Mouse (Mus musculus) erythroblast, embryonic 14.5 days (primary cell): Measurements from ENCODE around the gene Pus7l. TPM values are rescaled to one million over a fixed set of nuclear protein-coding genes. Genes with fewer than 3 reads are reported as not detected.
A peak's percentile ranks its signal among the peaks of the same experiment; 100 is the strongest.

Experiments used
- H3K27me3 ChIP-seq: 2 replicates; pipeline ENCODE4 v1.6.1; 2012; ENCODE audit warnings: inconsistent platforms; ENCODE audit not compliant: control insufficient read depth
- H3K36me3 ChIP-seq: 2 replicates; pipeline ENCODE4 v1.6.1; 2012; ENCODE audit warnings: mild to moderate bottlenecking, inconsistent platforms; ENCODE audit not compliant: control insufficient read depth
- H3K4me1 ChIP-seq: 2 replicates; pipeline ENCODE4 v1.6.1; 2012; ENCODE audit warnings: inconsistent platforms; ENCODE audit not compliant: control insufficient read depth
- H3K4me3 ChIP-seq: replicated peaks from 2 replicates; pipeline ENCODE3; 2012; ENCODE audit warnings: moderate library complexity, mild to moderate bottlenecking, inconsistent platforms
- H3K9me3 ChIP-seq: 2 replicates; pipeline ENCODE4 v1.6.1; 2012; ENCODE audit warnings: low read length, inconsistent platforms, mixed read lengths; ENCODE audit not compliant: control insufficient read depth
- GATA1 ChIP-seq: IDR thresholded peaks from 2 replicates; pipeline ENCODE4 v1.6.1; 2012; ENCODE audit warnings: low read length, inconsistent platforms, mixed read lengths
- TAL1 ChIP-seq: IDR thresholded peaks from 3 replicates; pipeline ENCODE4 v1.6.1; 2012; ENCODE audit warnings: low read length, inconsistent platforms, mixed read lengths
- polyA plus RNA-seq: library from polyadenylated mRNA; stranded (reverse); fragments of >175 nt; gene quantifications from 2 replicates; pipeline ENCODE4 v1.2.3, GENCODE M21; 2012

Gene Pus7l
- polyA plus RNA-seq, 1 experiment: 0.07 TPM

DNA sequence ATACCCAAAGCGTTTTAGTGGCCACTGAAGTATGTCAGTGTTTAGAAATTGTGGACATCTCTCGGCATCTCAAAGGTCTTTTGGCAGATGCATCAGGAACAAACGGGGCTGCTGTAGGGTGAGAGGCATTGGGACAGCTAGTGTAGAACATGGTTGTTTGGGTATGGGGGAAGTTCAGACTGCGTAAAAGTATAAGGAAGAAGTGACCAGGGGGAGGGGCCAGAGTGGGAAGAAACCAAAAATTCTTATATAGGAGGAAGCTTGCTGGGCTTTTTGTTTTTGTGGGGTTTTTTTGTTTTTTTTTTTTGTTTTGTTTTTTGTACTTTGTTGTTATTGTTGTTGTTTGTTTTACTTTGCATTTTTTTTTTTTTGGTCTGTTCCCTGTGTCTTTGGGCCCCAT is 1.5 kb upstream of the Pus7l start:
- Histone ChIP-seq H3K27me3 (no peaks in the 10 kb centered on the region), H3K4me1 (peaks cover 22% of the 10 kb centered on the region), H3K4me3 (no peak overlapping the region), H3K9me3 (no peaks in the 10 kb centered on the region), H3K36me3 (no peaks in the 10 kb centered on the region)
- TF ChIP-seq GATA1: no peak

DNA sequence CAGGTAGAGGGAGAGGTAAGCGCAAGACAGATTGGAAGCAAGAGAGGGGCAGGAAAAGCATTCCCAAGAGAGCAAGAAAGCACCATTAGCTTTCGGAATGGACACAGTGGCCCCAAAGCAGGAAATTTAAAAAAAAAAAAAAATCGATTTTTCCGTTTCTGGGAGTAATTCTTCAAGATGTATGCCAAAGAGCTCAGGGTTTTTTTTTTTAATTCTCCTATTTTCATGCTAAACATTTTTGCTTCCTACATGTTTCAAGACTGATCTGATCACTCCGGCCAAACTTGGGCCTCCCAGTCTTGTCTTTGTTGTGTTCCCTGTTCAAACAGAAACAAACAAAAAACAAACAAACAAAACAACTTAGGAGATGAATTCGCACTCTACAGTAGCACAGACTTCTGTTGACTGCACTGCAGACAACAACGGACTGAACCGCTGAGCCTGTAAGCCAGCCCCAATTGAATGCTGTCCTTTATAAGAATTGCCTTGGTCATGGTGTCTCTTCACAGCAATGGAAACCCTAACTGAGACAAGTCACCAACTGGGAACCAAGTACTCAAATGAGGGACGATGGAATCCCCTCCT is 797 bp upstream of the Pus7l start:
- Histone ChIP-seq H3K4me3 (peak overlapping the region; percentile 72), H3K4me1 (peaks cover 22% of the 10 kb centered on the region), H3K36me3 (no peaks in the 10 kb centered on the region), H3K9me3 (no peaks in the 10 kb centered on the region), H3K27me3 (no peaks in the 10 kb centered on the region)
- TF ChIP-seq TAL1 (no peak), GATA1 (no peak)

DNA sequence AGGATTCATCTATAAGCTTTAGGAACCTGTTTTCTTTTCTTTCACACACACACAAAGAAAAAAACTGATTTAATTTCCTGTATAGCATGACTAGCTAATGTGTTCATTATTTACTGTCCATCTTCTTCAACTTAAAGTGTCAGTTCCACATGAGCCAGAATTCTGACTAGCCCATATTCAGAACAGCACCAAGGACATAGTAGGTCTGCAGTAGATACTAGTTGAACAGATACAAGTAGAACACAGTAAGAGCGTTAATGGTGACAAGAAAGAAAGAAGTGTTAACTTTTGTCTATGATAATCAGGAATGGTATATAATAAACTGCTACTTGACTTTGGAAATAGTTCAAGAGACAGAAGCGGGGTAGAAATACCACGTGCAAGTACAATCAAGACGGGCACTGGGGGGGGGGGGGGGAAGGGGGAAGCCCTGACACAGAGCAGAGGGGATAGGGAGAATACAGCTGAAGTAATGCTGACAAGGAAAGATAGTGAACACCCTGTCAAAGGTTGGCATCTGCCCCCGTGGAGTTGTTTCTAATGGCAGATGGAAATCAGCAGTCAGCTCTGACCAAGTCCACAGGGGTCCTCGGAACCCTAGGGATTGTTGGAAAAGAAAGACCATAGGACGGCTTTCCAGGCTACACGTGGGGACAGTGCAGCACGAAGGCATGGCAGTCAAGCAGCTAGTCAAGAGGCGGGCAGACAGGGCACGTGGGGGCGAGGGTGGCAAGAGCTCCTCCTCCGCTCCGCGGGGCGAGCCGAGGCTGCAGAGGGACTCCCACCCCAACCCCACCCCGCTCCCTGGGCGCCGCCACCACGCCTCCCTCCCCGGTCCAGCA is 559 bp downstream of the Pus7l start:
- peaks cover 22% of the 10 kb centered on the region for H3K4me1 ChIP-seq
- H3K9me3 ChIP-seq: no peaks in the 10 kb centered on the region

DNA sequence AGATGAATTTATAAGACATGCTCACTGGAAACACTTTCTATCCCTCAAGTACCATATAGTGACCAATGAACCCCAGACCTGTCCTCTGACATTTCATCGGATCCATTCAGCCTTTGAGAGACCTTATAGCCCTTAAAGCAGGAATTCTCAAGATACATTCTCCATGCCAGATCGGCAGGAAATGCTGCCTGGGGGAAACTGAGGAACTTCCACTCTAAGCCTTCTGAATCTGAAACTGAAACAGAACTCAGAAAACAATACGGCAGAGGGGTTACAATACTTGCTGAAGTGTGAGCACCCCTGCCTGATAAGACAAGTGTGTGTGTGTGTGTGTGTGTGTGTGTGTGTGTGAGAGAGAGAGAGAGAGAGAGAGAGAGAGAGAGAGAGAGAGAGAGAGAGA is 4.1 kb downstream of the Pus7l start:
- TF ChIP-seq GATA1 (no peak), TAL1 (no peak)
- peaks cover 19% of the 10 kb centered on the region for H3K4me1 ChIP-seq

More for the DNA sequence above, 559 bp downstream of the Pus7l start:
- Histone ChIP-seq H3K36me3 (no peaks in the 10 kb centered on the region; the same call in 1 of the 2 replicates), H3K27me3 (no peaks in the 10 kb centered on the region), H3K4me3 (peak overlapping the region; percentile 72)
- no peak for TF ChIP-seq TAL1
- TF ChIP-seq GATA1: no peak

DNA sequence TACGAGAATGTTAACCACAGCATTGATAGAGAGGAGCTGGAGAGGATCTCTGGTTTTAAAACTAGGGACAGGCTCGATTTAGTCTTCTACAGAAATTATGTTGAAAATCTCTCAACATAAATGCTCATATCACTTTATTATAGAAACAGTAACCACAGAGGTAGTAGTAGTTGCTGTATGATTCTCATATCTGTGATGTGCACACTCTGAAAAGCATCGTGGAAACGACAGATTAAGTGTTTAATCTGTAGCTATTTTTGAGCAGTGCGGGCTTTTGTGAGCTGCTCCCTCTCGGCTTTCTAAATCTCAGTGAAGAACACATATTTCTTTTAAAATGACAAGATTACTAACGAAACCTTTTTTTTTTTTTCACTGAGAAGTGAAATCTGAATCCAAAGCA is 7.8 kb downstream of the Pus7l start:
- TF ChIP-seq GATA1: no peak
- no peak for TF ChIP-seq TAL1
- Histone ChIP-seq H3K36me3 (peaks cover 5% of the 10 kb centered on the region), H3K4me3 (no peak overlapping the region), H3K27me3 (no peaks in the 10 kb centered on the region), H3K9me3 (no peaks in the 10 kb centered on the region), H3K4me1 (peaks cover 2% of the 10 kb centered on the region; the same call in 1 of the 2 replicates)

More for the DNA sequence above, 4.1 kb downstream of the Pus7l start:
- Histone ChIP-seq H3K9me3 (no peaks in the 10 kb centered on the region), H3K27me3 (no peaks in the 10 kb centered on the region), H3K4me3 (no peak overlapping the region), H3K36me3 (no peaks in the 10 kb centered on the region; the same call in 1 of the 2 replicates)

DNA sequence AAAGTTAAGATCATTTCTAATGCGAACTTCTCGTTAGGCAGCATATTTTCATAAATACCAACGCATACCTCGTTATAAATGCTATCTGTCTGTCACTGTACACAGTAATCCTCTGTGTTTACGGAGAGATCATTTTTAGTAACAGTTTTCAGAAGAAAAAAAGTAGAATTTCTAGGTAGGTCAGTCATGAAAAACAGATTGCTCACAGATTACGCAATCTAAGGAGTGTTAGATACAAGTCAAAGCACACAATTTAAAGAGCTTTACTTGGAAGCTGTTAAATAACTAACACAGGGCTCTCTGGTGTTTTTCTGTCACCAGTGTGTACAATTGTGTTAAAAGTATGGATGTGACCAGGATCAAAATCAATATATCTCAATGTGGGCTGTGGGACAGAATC is 10.4 kb downstream of the Pus7l start:
- no peak overlapping the region for H3K4me3 ChIP-seq
- peaks cover 10% of the 10 kb centered on the region for H3K36me3 ChIP-seq
- H3K4me1 ChIP-seq: peaks cover 2% of the 10 kb centered on the region; the same call in 1 of the 2 replicates
- no peak for TF ChIP-seq TAL1
- TF ChIP-seq GATA1: no peak
- H3K27me3 ChIP-seq: no peaks in the 10 kb centered on the region
- H3K9me3 ChIP-seq: no peaks in the 10 kb centered on the region

DNA sequence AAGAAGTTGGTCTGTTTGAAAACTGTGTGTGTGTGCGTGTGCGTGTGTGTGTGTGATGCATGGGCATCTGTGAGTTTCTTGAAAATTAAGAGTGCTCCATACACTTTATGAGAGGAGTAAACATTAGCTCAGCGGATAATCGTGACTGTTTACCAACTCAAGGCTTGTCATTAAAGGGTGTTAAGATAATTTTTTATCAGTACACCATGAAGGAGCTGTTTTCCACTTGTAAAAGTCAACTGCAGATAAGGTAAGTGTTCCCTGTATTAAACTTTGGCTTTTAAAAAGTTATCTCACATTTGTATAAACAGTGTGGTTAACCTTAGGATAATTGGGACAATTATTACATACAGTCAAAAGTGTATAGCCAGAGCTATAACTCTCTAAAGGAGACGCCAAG is 11.0 kb downstream of the Pus7l start:
- peaks cover 16% of the 10 kb centered on the region for H3K36me3 ChIP-seq
- H3K9me3 ChIP-seq: no peaks in the 10 kb centered on the region
- TF ChIP-seq GATA1 (no peak), TAL1 (no peak)
- H3K27me3 ChIP-seq: no peaks in the 10 kb centered on the region
- H3K4me3 ChIP-seq: no peak overlapping the region
- peaks cover 2% of the 10 kb centered on the region; the same call in 1 of the 2 replicates for H3K4me1 ChIP-seq

DNA sequence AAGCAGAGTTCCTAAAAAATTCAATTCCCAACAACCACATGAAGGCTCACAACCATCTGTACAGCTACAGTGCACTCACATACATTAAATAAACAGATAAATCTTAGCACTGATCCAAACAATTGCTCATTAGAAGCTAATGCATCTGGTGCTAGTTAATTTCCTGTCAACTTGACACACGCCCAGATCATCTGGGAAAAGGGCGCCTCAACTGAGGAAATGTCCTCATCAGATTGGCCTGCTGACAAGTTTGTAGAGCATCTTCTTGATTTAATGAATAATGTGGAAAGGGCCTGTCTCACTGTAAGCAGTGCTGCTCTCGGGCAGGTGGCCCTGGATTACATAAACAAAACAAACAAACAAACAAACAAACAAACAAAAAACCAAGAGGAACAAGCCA is 12.8 kb downstream of the Pus7l start:
- Histone ChIP-seq H3K27me3 (no peaks in the 10 kb centered on the region), H3K36me3 (peaks cover 20% of the 10 kb centered on the region)

DNA sequence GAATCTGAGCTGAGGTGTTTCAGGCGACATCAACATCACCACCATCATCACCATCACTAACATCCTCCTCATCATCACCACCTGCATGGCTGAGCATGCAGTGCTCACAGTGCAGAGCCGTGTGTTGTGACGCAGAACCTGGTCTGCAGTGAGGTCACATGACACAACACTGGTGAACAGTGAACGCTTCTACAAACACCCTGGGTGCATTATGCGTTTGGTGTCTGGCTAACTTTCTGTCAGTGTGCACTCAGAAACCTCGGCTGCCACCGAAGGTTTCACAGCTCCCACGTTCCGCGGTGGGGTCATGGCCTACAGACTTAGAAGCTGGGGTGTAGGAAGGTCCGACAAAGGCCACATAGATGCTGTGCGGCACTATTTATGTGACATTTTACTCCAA is 18.4 kb downstream of the Pus7l start:
- TF ChIP-seq TAL1 (no peak), GATA1 (no peak)
- H3K36me3 ChIP-seq: peaks cover 24% of the 10 kb centered on the region

More for the DNA sequence above, 12.8 kb downstream of the Pus7l start:
- TF ChIP-seq TAL1: no peak
- no peak for TF ChIP-seq GATA1
- Histone ChIP-seq H3K9me3 (no peaks in the 10 kb centered on the region), H3K4me1 (peaks cover 2% of the 10 kb centered on the region; the same call in 1 of the 2 replicates), H3K4me3 (no peak overlapping the region)

More for the DNA sequence above, 18.4 kb downstream of the Pus7l start:
- no peaks in the 10 kb centered on the region for H3K27me3 ChIP-seq
- no peak overlapping the region for H3K4me3 ChIP-seq
- H3K9me3 ChIP-seq: no peaks in the 10 kb centered on the region
- no peaks in the 10 kb centered on the region for H3K4me1 ChIP-seq
